Mouse (Mus musculus) heart, postnatal 4 days (tissue): ENCODE results near the gene Tpte. TPM values are rescaled to one million over a fixed set of nuclear protein-coding genes. Genes with fewer than 3 reads are reported as not detected.

Experiments used
- DNase-seq: peaks from one replicate; pipeline ENCODE4 v3.0.0; 2021
- total RNA-seq, 2 experiments: library from RNA; stranded (reverse); gene quantifications; 2 replicates each; pipeline ENCODE4 v1.2.3; 2021

Tpte gene
- total RNA-seq, 2 experiments from 2014 or later = not detected

- DNase-seq = no peak
These were observed 97.7 kb downstream of the Tpte start for GRCm38 (mm10) chr8:22380934-22381333.

- DNase-seq = no peak
These were observed 99.8 kb downstream of the Tpte start for GRCm38 (mm10) chr8:22382824-22383595.

GRCm38 (mm10) chr8:22385158-22385557 lies 101.9 kb downstream of the Tpte start:
- DNase-seq = no peak

GRCm38 (mm10) chr8:22389874-22390273 lies 106.6 kb downstream of the Tpte start:
- DNase-seq = no peak

- DNase-seq = no peak
These were observed 107.7 kb downstream of the Tpte start for GRCm38 (mm10) chr8:22390766-22391463.

- DNase-seq = no peak
These were observed 111.2 kb downstream of the Tpte start for GRCm38 (mm10) chr8:22394471-22394870.

GRCm38 (mm10) chr8:22395256-22395655 lies 112.0 kb downstream of the Tpte start:
- DNase-seq = no peak

GRCm38 (mm10) chr8:22397811-22398141 lies 114.5 kb downstream of the Tpte start:
- DNase-seq = no peak

- DNase-seq = peak; percentile 95
These were observed 115.1 kb downstream of the Tpte start, which contains the start of gene Slc25a15 for GRCm38 (mm10) chr8:22398142-22398951. Gene Slc25a15, minus strand, starts transcription at chr8:22398597.

- DNase-seq = no peak
These were observed 116.1 kb downstream of the Tpte start for GRCm38 (mm10) chr8:22399285-22399880.

- no peak for DNase-seq
These were observed 117.4 kb downstream of the Tpte start for GRCm38 (mm10) chr8:22400593-22400992.

- no peak for DNase-seq
These were observed 120.0 kb downstream of the Tpte start for GRCm38 (mm10) chr8:22403235-22403634.

- no peak for DNase-seq
These were observed 122.5 kb downstream of the Tpte start for GRCm38 (mm10) chr8:22405733-22406132.

GRCm38 (mm10) chr8:22410688-22411281 lies 127.5 kb downstream of the Tpte start:
- no peak for DNase-seq

- DNase-seq = peak; percentile 87
These were observed 128.1 kb downstream of the Tpte start, which contains the start of gene Mrps31 for GRCm38 (mm10) chr8:22411282-22411702. Gene Mrps31, plus strand, starts transcription at chr8:22411361.

- DNase-seq = no peak
These were observed 128.7 kb downstream of the Tpte start for GRCm38 (mm10) chr8:22411971-22412370.

Other genes starting within 250 kb of the Tpte start
- under 1 TPM; 0.38 to 0.55 TPM for gene Atp7b, start 223.1 kb upstream of the Tpte start, total RNA-seq
- 10 to 100 TPM; 11.4 to 14.5 TPM for gene Alg11, start 222.7 kb upstream of the Tpte start, total RNA-seq
- gene Nek5, start 158.4 kb upstream of the Tpte start, total RNA-seq = not detected
- 1 to 10 TPM; 1.9 to 2.4 TPM for gene Nek3, start 117.0 kb upstream of the Tpte start, total RNA-seq
- gene Ckap2, start 97.6 kb upstream of the Tpte start, total RNA-seq = 10 to 100 TPM; 32.1 to 34.8 TPM
- gene Vps36, start 90.6 kb upstream of the Tpte start, total RNA-seq = 10 to 100 TPM; 31.4 to 34.2 TPM
- 10 to 100 TPM; 14.4 to 14.6 TPM for gene Thsd1, start 56.1 kb upstream of the Tpte start, total RNA-seq
- gene Slc25a15, start 115.2 kb downstream of the Tpte start, total RNA-seq = 10 to 100 TPM; 13.2 to 13.6 TPM
- 10 to 100 TPM; 49.4 to 52.1 TPM for gene Mrps31, start 127.9 kb downstream of the Tpte start, total RNA-seq